Mouse (Mus musculus) olfactory bulb, adult 2 months (tissue): ENCODE measurements around the gene Flii.

Experiments used
- CTCF ChIP-seq: fragments of 200-500 bp; IDR thresholded peaks from 2 replicates; pipeline ENCODE4 v1.5.1; 2012; ENCODE audit warnings: low read depth, mild to moderate bottlenecking, low read length, moderate library complexity; ENCODE audit not compliant: insufficient read depth
- POLR2A ChIP-seq: fragments of 200-500 bp; IDR thresholded peaks from 2 replicates; pipeline ENCODE4 v1.6.1; 2012; ENCODE audit warnings: mild to moderate bottlenecking, low read depth, low read length, moderate library complexity; ENCODE audit not compliant: insufficient read depth

GRCm38 (mm10) chr11:60774158-60774689 is 47.2 kb upstream of the Flii start:
- TF ChIP-seq CTCF (no peak), POLR2A (no peak)
